Mouse (Mus musculus): ENCODE data around the gene Tspyl4. TPM values are rescaled to one million over a fixed set of nuclear protein-coding genes. Genes with fewer than 3 reads are reported as not detected.

The Tspyl4 gene
- polyA plus RNA-seq, 1 experiment from 2014 or later: 6.6 TPM

GRCm38 (mm10) chr10:34309915-34310685, 12.9 kb downstream of the Tspyl4 start:
- Histone ChIP-seq H3K4me3 (ENCODE audit: low read depth, low read length) (no peak overlapping the region), H3K4me1 (ENCODE audit: control insufficient read depth, insufficient read depth, low read length) (no peaks in the 10 kb centered on the region), H3K4me2 (ENCODE audit: low read depth, severe bottlenecking) (no peak overlapping the region), H3K9me3 (ENCODE audit: control insufficient read depth, low read length) (no peaks in the 10 kb centered on the region), H3K27me3 (ENCODE audit: control insufficient read depth, insufficient read depth, low read length) (no peaks in the 10 kb centered on the region), H3K36me3 (ENCODE audit: control insufficient read depth, insufficient read depth, low read length) (no peaks in the 10 kb centered on the region), H3K27ac (replicated peaks; ENCODE audit: low read depth, low read length) (no peak overlapping the region), H3K9ac (ENCODE audit: low read length) (no peak overlapping the region)
- DNase-seq (ENCODE audit: low spot score) (no peak), ATAC-seq (ENCODE audit: insufficient number of reproducible peaks, low FRiP score, low TSS enrichment, low read depth) (no peak)
- 83% methylated on average over 9 of the region's 9 CpGs for WGBS

DNA sequence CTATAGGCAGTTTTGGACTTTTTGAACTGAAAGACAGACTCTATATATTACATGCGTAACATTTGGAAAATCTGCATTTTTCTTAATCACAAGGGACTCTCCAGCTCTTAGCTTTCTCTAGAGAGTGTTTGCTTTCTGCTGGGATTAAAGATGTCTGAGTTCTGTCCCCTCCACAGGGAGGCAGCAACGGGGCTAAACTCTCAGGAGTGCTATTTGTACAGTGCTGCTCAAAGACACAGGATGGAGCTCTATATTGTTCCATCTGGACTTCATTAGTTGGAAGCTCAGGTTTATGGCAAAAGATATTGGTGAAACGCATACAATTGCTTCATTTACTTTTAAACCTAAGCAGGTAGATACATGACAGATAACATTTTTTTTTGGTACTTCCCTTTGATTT, 15.3 kb downstream of the Tspyl4 start:
- ATAC-seq (ENCODE audit: insufficient number of reproducible peaks, low FRiP score, low TSS enrichment, low read depth) (no peak), DNase-seq (ENCODE audit: low spot score) (no peak)
- Histone ChIP-seq H3K27me3 (ENCODE audit: control insufficient read depth, insufficient read depth, low read length) (no peaks in the 10 kb centered on the region), H3K4me3 (ENCODE audit: low read depth, low read length) (no peak overlapping the region), H3K4me2 (ENCODE audit: low read depth, severe bottlenecking) (no peak overlapping the region), H3K9me3 (ENCODE audit: control insufficient read depth, low read length) (no peaks in the 10 kb centered on the region), H3K4me1 (ENCODE audit: control insufficient read depth, insufficient read depth, low read length) (peaks cover 9% of the 10 kb centered on the region; the same call in 1 of the 2 replicates), H3K9ac (ENCODE audit: low read length) (no peak overlapping the region), H3K36me3 (ENCODE audit: control insufficient read depth, insufficient read depth, low read length) (no peaks in the 10 kb centered on the region), H3K27ac (replicated peaks; ENCODE audit: low read depth, low read length) (no peak overlapping the region)
- 40% methylated on average over 3 of the region's 3 CpGs for WGBS

DNA sequence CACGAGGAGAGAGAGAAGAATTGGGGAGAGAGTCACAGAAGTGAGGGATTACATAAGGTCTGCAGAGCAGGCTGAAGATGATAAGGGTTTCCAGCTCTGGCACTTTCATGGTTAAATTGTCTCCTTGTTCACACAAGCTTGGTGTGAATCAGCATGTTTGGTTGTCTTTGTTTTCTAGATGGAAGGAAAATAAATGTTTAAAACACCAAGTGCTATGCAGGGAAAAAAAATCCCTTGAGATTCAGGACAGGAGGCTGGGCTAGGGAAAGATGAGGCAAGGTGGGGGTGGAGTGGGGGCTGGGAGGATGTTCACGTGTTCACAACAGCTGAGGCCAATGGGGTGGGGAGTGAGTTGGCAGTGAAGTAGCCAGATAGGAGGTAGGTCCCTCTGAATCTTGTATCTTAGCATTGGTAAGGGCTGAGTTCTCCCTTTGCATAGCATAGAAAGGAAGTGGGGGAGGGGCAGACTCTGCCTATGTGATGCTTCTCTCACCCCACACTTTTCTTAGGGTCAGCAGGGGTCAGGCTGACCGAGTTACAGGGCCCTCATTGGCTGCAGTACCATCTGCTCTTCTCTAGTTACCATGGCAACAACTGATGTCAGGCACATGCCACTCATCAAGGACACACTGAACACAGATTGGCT, 19.5 kb downstream of the Tspyl4 start:
- no peaks in the 10 kb centered on the region for H3K27me3 ChIP-seq (ENCODE audit: control insufficient read depth, insufficient read depth, low read length)
- no peaks in the 10 kb centered on the region for H3K9me3 ChIP-seq (ENCODE audit: control insufficient read depth, low read length)
- 4% methylated on average over 3 of the region's 3 CpGs for WGBS
- H3K9ac ChIP-seq (ENCODE audit: low read length): no peak overlapping the region
- ATAC-seq (ENCODE audit: insufficient number of reproducible peaks, low FRiP score, low TSS enrichment, low read depth): peak; percentile 75; the same call in 1 of the 2 replicates
- no peak overlapping the region for H3K27ac ChIP-seq (replicated peaks; ENCODE audit: low read depth, low read length)
- no peak overlapping the region for H3K4me2 ChIP-seq (ENCODE audit: low read depth, severe bottlenecking)
- H3K36me3 ChIP-seq (ENCODE audit: control insufficient read depth, insufficient read depth, low read length): no peaks in the 10 kb centered on the region
- no peak overlapping the region for H3K4me3 ChIP-seq (ENCODE audit: low read depth, low read length)
- DNase-seq (ENCODE audit: low spot score): peak; percentile 55
- peaks cover 9% of the 10 kb centered on the region; the same call in 1 of the 2 replicates for H3K4me1 ChIP-seq (ENCODE audit: control insufficient read depth, insufficient read depth, low read length)

- no peaks in the 10 kb centered on the region for H3K9me3 ChIP-seq (ENCODE audit: control insufficient read depth, low read length)
- peaks cover 9% of the 10 kb centered on the region; the same call in 1 of the 2 replicates for H3K4me1 ChIP-seq (ENCODE audit: control insufficient read depth, insufficient read depth, low read length)
- no peaks in the 10 kb centered on the region for H3K36me3 ChIP-seq (ENCODE audit: control insufficient read depth, insufficient read depth, low read length)
- no peak overlapping the region for H3K4me3 ChIP-seq (ENCODE audit: low read depth, low read length)
- H3K27ac ChIP-seq (replicated peaks; ENCODE audit: low read depth, low read length): no peak overlapping the region
- ATAC-seq (ENCODE audit: insufficient number of reproducible peaks, low FRiP score, low TSS enrichment, low read depth): peak; percentile 44; the same call in 1 of the 2 replicates
- H3K27me3 ChIP-seq (ENCODE audit: control insufficient read depth, insufficient read depth, low read length): no peaks in the 10 kb centered on the region
- no peak overlapping the region for H3K9ac ChIP-seq (ENCODE audit: low read length)
- no peak for DNase-seq (ENCODE audit: low spot score)
- WGBS: 22% methylated on average over 2 of the region's 2 CpGs
- no peak overlapping the region for H3K4me2 ChIP-seq (ENCODE audit: low read depth, severe bottlenecking)
These were observed 20.0 kb downstream of the Tspyl4 start for GRCm38 (mm10) chr10:34317217-34317606.

DNA sequence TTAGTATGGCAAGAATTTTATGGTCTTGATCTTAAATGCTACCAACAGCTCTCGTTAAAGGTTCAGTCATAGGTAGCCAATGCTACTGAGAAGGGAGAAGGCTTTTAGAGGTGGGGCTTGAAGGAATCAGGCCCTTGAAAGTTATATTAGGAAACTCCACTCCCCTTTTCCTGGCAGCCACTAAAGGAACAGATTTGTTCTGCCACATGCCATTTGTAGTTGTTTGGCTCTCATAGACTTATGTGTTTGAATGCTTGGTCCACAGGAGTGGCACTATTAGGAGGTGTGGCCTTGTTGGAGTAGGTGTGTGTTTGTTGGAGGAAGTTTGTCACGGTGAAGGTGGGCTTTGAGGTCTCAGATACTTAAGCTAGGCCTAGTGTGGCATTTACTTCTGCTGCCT, 23.6 kb downstream of the Tspyl4 start:
- Histone ChIP-seq H3K4me1 (ENCODE audit: control insufficient read depth, insufficient read depth, low read length) (peaks cover 9% of the 10 kb centered on the region; the same call in 1 of the 2 replicates), H3K27ac (replicated peaks; ENCODE audit: low read depth, low read length) (no peak overlapping the region), H3K4me3 (ENCODE audit: low read depth, low read length) (no peak overlapping the region), H3K36me3 (ENCODE audit: control insufficient read depth, insufficient read depth, low read length) (no peaks in the 10 kb centered on the region), H3K27me3 (ENCODE audit: control insufficient read depth, insufficient read depth, low read length) (no peaks in the 10 kb centered on the region), H3K9me3 (ENCODE audit: control insufficient read depth, low read length) (no peaks in the 10 kb centered on the region), H3K4me2 (ENCODE audit: low read depth, severe bottlenecking) (no peak overlapping the region), H3K9ac (ENCODE audit: low read length) (no peak overlapping the region)
- DNase-seq (ENCODE audit: low spot score) (no peak), ATAC-seq (ENCODE audit: insufficient number of reproducible peaks, low FRiP score, low TSS enrichment, low read depth) (no peak)
- WGBS: 80% methylated on average over 2 of the region's 2 CpGs

DNA sequence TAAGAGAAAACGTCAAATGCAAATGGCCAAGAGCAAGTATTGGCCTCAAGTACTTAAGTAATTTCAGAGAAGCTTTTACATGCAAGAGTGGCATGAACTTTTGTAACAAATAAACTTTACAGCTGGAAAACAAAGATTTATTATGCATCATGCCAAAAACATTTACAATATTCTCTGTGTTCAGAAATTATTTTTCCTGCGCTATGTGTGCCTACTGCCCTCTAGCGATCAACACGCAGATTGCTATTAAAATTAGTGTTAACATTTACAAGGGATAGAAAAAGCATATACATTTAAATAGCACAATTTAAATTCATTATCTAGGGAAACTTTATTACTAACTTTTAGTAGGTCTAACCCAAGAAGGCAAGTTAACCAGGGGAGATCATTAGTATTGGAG, 29.5 kb downstream of the Tspyl4 start:
- Histone ChIP-seq H3K9ac (ENCODE audit: low read length) (no peak overlapping the region), H3K27ac (replicated peaks; ENCODE audit: low read depth, low read length) (no peak overlapping the region), H3K27me3 (ENCODE audit: control insufficient read depth, insufficient read depth, low read length) (no peaks in the 10 kb centered on the region), H3K4me1 (ENCODE audit: control insufficient read depth, insufficient read depth, low read length) (no peaks in the 10 kb centered on the region), H3K9me3 (ENCODE audit: control insufficient read depth, low read length) (no peaks in the 10 kb centered on the region), H3K36me3 (ENCODE audit: control insufficient read depth, insufficient read depth, low read length) (no peaks in the 10 kb centered on the region), H3K4me2 (ENCODE audit: low read depth, severe bottlenecking) (no peak overlapping the region), H3K4me3 (ENCODE audit: low read depth, low read length) (no peak overlapping the region)
- no peak for ATAC-seq (ENCODE audit: insufficient number of reproducible peaks, low FRiP score, low TSS enrichment, low read depth)
- DNase-seq (ENCODE audit: low spot score): no peak
- WGBS: 26% methylated on average over 4 of the region's 4 CpGs

DNA sequence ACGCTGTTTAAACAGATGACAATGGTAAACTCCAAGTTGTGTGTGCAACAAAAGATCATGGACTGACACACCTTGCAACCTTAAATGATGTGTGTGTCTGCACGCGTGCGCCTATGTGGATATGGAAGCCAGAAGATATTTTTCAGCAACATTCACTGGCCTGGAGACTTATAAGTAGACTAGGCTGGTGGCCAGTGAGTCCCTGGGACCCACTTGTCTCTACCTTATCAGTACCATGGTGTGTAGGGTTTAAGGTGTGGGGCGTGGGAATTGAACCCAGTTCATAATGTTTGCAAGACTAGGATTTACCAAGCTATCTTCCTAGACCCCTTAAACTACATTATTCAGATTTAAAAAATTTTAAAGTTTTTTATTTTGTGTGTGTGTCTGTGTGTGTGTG, 29.9 kb downstream of the Tspyl4 start:
- ATAC-seq (ENCODE audit: insufficient number of reproducible peaks, low FRiP score, low TSS enrichment, low read depth) (no peak), DNase-seq (ENCODE audit: low spot score) (no peak)
- H3K4me2 ChIP-seq (ENCODE audit: low read depth, severe bottlenecking): no peak overlapping the region
- H3K27ac ChIP-seq (replicated peaks; ENCODE audit: low read depth, low read length): no peak overlapping the region
- no peaks in the 10 kb centered on the region for H3K4me1 ChIP-seq (ENCODE audit: control insufficient read depth, insufficient read depth, low read length)
- H3K9me3 ChIP-seq (ENCODE audit: control insufficient read depth, low read length): no peaks in the 10 kb centered on the region
- no peaks in the 10 kb centered on the region for H3K27me3 ChIP-seq (ENCODE audit: control insufficient read depth, insufficient read depth, low read length)
- WGBS: 62% methylated on average over 5 of the region's 5 CpGs
- no peaks in the 10 kb centered on the region for H3K36me3 ChIP-seq (ENCODE audit: control insufficient read depth, insufficient read depth, low read length)
- H3K9ac ChIP-seq (ENCODE audit: low read length): no peak overlapping the region
- H3K4me3 ChIP-seq (ENCODE audit: low read depth, low read length): no peak overlapping the region

GRCm38 (mm10) chr10:34328310-34328709, 31.1 kb downstream of the Tspyl4 start:
- Histone ChIP-seq H3K4me1 (ENCODE audit: control insufficient read depth, insufficient read depth, low read length) (no peaks in the 10 kb centered on the region), H3K4me2 (ENCODE audit: low read depth, severe bottlenecking) (no peak overlapping the region), H3K36me3 (ENCODE audit: control insufficient read depth, insufficient read depth, low read length) (no peaks in the 10 kb centered on the region), H3K27me3 (ENCODE audit: control insufficient read depth, insufficient read depth, low read length) (no peaks in the 10 kb centered on the region), H3K27ac (replicated peaks; ENCODE audit: low read depth, low read length) (no peak overlapping the region), H3K9me3 (ENCODE audit: control insufficient read depth, low read length) (no peaks in the 10 kb centered on the region), H3K4me3 (ENCODE audit: low read depth, low read length) (no peak overlapping the region), H3K9ac (ENCODE audit: low read length) (no peak overlapping the region)
- ATAC-seq (ENCODE audit: insufficient number of reproducible peaks, low FRiP score, low TSS enrichment, low read depth) (no peak), DNase-seq (ENCODE audit: low spot score) (peak; percentile 48)
- 3% methylated on average over 2 of the region's 2 CpGs for WGBS
